Mouse (Mus musculus): Measurements from ENCODE around the gene Kcnj14. TPM values are rescaled to one million over a fixed set of nuclear protein-coding genes. Genes with fewer than 3 reads are reported as not detected.

The Kcnj14 gene
- polyA plus RNA-seq (2014; fragmentation: Nextera tagmentation; extraction: Ambion mirVana) = 0.26 and 0.78 TPM in 2 replicates

GRCm38 (mm10) chr7:45824598-45824997 lies at the start of gene Kcnj14:
TSS of gene Kcnj14 (minus strand) at chr7:45824782.
- Histone ChIP-seq H3K36me3 (ENCODE audit: control insufficient read depth, insufficient read depth, low read length) (peaks cover 68% of the 10 kb centered on the region), H3K9me3 (ENCODE audit: control insufficient read depth, low read length) (no peaks in the 10 kb centered on the region), H3K27ac (replicated peaks in 1 of 2; ENCODE audit: control insufficient read depth in 1 of 2, insufficient read depth in 1 of 2, low read depth in 2 of 2, low read length in 2 of 2) (no peak within 1 kb of the TSS), H3K4me3 (ENCODE audit: control insufficient read depth in 1 of 2, insufficient read depth in 1 of 2, low read depth in 1 of 2, low read length in 2 of 2) (no peak within 1 kb of the TSS), H3K4me2 (ENCODE audit: low read length) (no peak within 1 kb of the TSS), H3K9ac (ENCODE audit: low read length) (no peak within 1 kb of the TSS), H3K4me1 (ENCODE audit: control insufficient read depth in 2 of 2, insufficient read depth in 2 of 2, low read length in 2 of 2) (peaks cover 0 to 2% of the 10 kb centered on the region in 2 experiments; a peak in 2 of 4 replicates), H3K27me3 (ENCODE audit: control insufficient read depth, insufficient read depth, low read length) (no peaks in the 10 kb centered on the region)
- no peak for ATAC-seq (ENCODE audit: insufficient number of reproducible peaks, insufficient read depth, low FRiP score, low read depth)
- 45% methylated on average over 7 of the region's 7 CpGs for WGBS

- H3K9ac ChIP-seq (ENCODE audit: low read length) = peak overlapping the region; percentile 98
- H3K27me3 ChIP-seq (ENCODE audit: control insufficient read depth, insufficient read depth, low read length) = peaks cover 28% of the 10 kb centered on the region
- 3% methylated on average over 26 of the region's 28 CpGs for WGBS
- peak overlapping the region; percentile 84 to 94 for H3K4me3 ChIP-seq (ENCODE audit: control insufficient read depth in 1 of 2, insufficient read depth in 1 of 2, low read depth in 1 of 2, low read length in 2 of 2)
- peak overlapping the region; percentile 93 to 94 for H3K27ac ChIP-seq (replicated peaks in 1 of 2; ENCODE audit: control insufficient read depth in 1 of 2, insufficient read depth in 1 of 2, low read depth in 2 of 2, low read length in 2 of 2)
- peak; percentile 23; the same call in 1 of the 2 replicates for ATAC-seq (ENCODE audit: insufficient number of reproducible peaks, insufficient read depth, low FRiP score, low read depth)
- peaks cover 44% of the 10 kb centered on the region for H3K36me3 ChIP-seq (ENCODE audit: control insufficient read depth, insufficient read depth, low read length)
- H3K9me3 ChIP-seq (ENCODE audit: control insufficient read depth, low read length) = no peaks in the 10 kb centered on the region
- H3K4me2 ChIP-seq (ENCODE audit: low read length) = peak overlapping the region; percentile 93
- H3K4me1 ChIP-seq (ENCODE audit: control insufficient read depth in 2 of 2, insufficient read depth in 2 of 2, low read length in 2 of 2) = peaks cover 20 to 42% of the 10 kb centered on the region in 2 experiments
These were observed 48.7 kb upstream of the Kcnj14 start for GRCm38 (mm10) chr7:45873061-45873947.

- no peaks in the 10 kb centered on the region for H3K9me3 ChIP-seq (ENCODE audit: control insufficient read depth, low read length)
- H3K27me3 ChIP-seq (ENCODE audit: control insufficient read depth, insufficient read depth, low read length) = peaks cover 35% of the 10 kb centered on the region
- H3K4me2 ChIP-seq (ENCODE audit: low read length) = peak within 1 kb of the TSS; percentile 93
- H3K4me3 ChIP-seq (ENCODE audit: control insufficient read depth in 1 of 2, insufficient read depth in 1 of 2, low read depth in 1 of 2, low read length in 2 of 2) = peak within 1 kb of the TSS; percentile 84 to 94
- peaks cover 38% of the 10 kb centered on the region for H3K36me3 ChIP-seq (ENCODE audit: control insufficient read depth, insufficient read depth, low read length)
- H3K27ac ChIP-seq (replicated peaks in 1 of 2; ENCODE audit: control insufficient read depth in 1 of 2, insufficient read depth in 1 of 2, low read depth in 2 of 2, low read length in 2 of 2) = peak within 1 kb of the TSS; percentile 93 to 94
- WGBS = under 1% methylated on average over 18 of the region's 18 CpGs
- ATAC-seq (ENCODE audit: insufficient number of reproducible peaks, insufficient read depth, low FRiP score, low read depth) = peak; percentile 62
- H3K4me1 ChIP-seq (ENCODE audit: control insufficient read depth in 2 of 2, insufficient read depth in 2 of 2, low read length in 2 of 2) = peaks cover 20 to 43% of the 10 kb centered on the region in 2 experiments
- H3K9ac ChIP-seq (ENCODE audit: low read length) = peak within 1 kb of the TSS; percentile 98
These were observed 48.0 kb upstream of the Kcnj14 start, which contains the start of gene Kdelr1 for GRCm38 (mm10) chr7:45872624-45873023. TSS of gene Kdelr1 (plus strand) at chr7:45872772.

- no peak for ATAC-seq (ENCODE audit: insufficient number of reproducible peaks, insufficient read depth, low FRiP score, low read depth)
- WGBS = 2% methylated on average over 30 of the region's 30 CpGs
- Histone ChIP-seq H3K4me2 (ENCODE audit: low read length) (peak overlapping the region; percentile 54), H3K4me1 (ENCODE audit: control insufficient read depth in 2 of 2, insufficient read depth in 2 of 2, low read length in 2 of 2) (peaks cover 28 to 55% of the 10 kb centered on the region in 2 experiments), H3K27me3 (ENCODE audit: control insufficient read depth, insufficient read depth, low read length) (peaks cover 40% of the 10 kb centered on the region), H3K9ac (ENCODE audit: low read length) (peak overlapping the region; percentile 63), H3K4me3 (ENCODE audit: control insufficient read depth in 1 of 2, insufficient read depth in 1 of 2, low read depth in 1 of 2, low read length in 2 of 2) (peak overlapping the region; percentile 15 to 16), H3K36me3 (ENCODE audit: control insufficient read depth, insufficient read depth, low read length) (peaks cover 17% of the 10 kb centered on the region), H3K27ac (replicated peaks in 1 of 2; ENCODE audit: control insufficient read depth in 1 of 2, insufficient read depth in 1 of 2, low read depth in 2 of 2, low read length in 2 of 2) (no peak overlapping the region), H3K9me3 (ENCODE audit: control insufficient read depth, low read length) (no peaks in the 10 kb centered on the region)
These were observed 45.9 kb upstream of the Kcnj14 start for GRCm38 (mm10) chr7:45870282-45871058.

GRCm38 (mm10) chr7:45869787-45870186 lies 45.2 kb upstream of the Kcnj14 start:
- peaks cover 28 to 52% of the 10 kb centered on the region in 2 experiments for H3K4me1 ChIP-seq (ENCODE audit: control insufficient read depth in 2 of 2, insufficient read depth in 2 of 2, low read length in 2 of 2)
- H3K4me3 ChIP-seq (ENCODE audit: control insufficient read depth in 1 of 2, insufficient read depth in 1 of 2, low read depth in 1 of 2, low read length in 2 of 2) = peak overlapping the region in 1 of 2 experiments; percentile 20; a peak in 2 of 4 replicates

GRCm38 (mm10) chr7:45869107-45869670 lies 44.6 kb upstream of the Kcnj14 start:
- no peak for ATAC-seq (ENCODE audit: insufficient number of reproducible peaks, insufficient read depth, low FRiP score, low read depth)
- peak overlapping the region; percentile 63 for H3K9ac ChIP-seq (ENCODE audit: low read length)
- peaks cover 40% of the 10 kb centered on the region for H3K27me3 ChIP-seq (ENCODE audit: control insufficient read depth, insufficient read depth, low read length)
- peak overlapping the region; percentile 54 for H3K4me2 ChIP-seq (ENCODE audit: low read length)
- H3K4me3 ChIP-seq (ENCODE audit: control insufficient read depth in 1 of 2, insufficient read depth in 1 of 2, low read depth in 1 of 2, low read length in 2 of 2) = peak overlapping the region in 1 of 2 experiments; percentile 20; a peak in 2 of 4 replicates
- H3K36me3 ChIP-seq (ENCODE audit: control insufficient read depth, insufficient read depth, low read length) = peaks cover 4% of the 10 kb centered on the region
- H3K9me3 ChIP-seq (ENCODE audit: control insufficient read depth, low read length) = no peaks in the 10 kb centered on the region
- no peak overlapping the region for H3K27ac ChIP-seq (replicated peaks in 1 of 2; ENCODE audit: control insufficient read depth in 1 of 2, insufficient read depth in 1 of 2, low read depth in 2 of 2, low read length in 2 of 2)
- H3K4me1 ChIP-seq (ENCODE audit: control insufficient read depth in 2 of 2, insufficient read depth in 2 of 2, low read length in 2 of 2) = peaks cover 26 to 46% of the 10 kb centered on the region in 2 experiments
- 17% methylated on average over 8 of the region's 8 CpGs for WGBS

More at GRCm38 (mm10) chr7:45869787-45870186, 45.2 kb upstream of the Kcnj14 start:
- H3K4me2 ChIP-seq (ENCODE audit: low read length) = peak overlapping the region; percentile 54
- peak overlapping the region; percentile 63 for H3K9ac ChIP-seq (ENCODE audit: low read length)
- H3K27me3 ChIP-seq (ENCODE audit: control insufficient read depth, insufficient read depth, low read length) = peaks cover 40% of the 10 kb centered on the region
- peaks cover 10% of the 10 kb centered on the region for H3K36me3 ChIP-seq (ENCODE audit: control insufficient read depth, insufficient read depth, low read length)
- no peaks in the 10 kb centered on the region for H3K9me3 ChIP-seq (ENCODE audit: control insufficient read depth, low read length)
- no peak overlapping the region for H3K27ac ChIP-seq (replicated peaks in 1 of 2; ENCODE audit: control insufficient read depth in 1 of 2, insufficient read depth in 1 of 2, low read depth in 2 of 2, low read length in 2 of 2)
- no peak for ATAC-seq (ENCODE audit: insufficient number of reproducible peaks, insufficient read depth, low FRiP score, low read depth)
- 2% methylated on average over 12 of the region's 14 CpGs for WGBS

- Histone ChIP-seq H3K9ac (ENCODE audit: low read length) (no peak overlapping the region), H3K4me1 (ENCODE audit: control insufficient read depth in 2 of 2, insufficient read depth in 2 of 2, low read length in 2 of 2) (peaks cover 21 to 39% of the 10 kb centered on the region in 2 experiments), H3K36me3 (ENCODE audit: control insufficient read depth, insufficient read depth, low read length) (no peaks in the 10 kb centered on the region), H3K4me2 (ENCODE audit: low read length) (no peak overlapping the region), H3K27me3 (ENCODE audit: control insufficient read depth, insufficient read depth, low read length) (peaks cover 40% of the 10 kb centered on the region), H3K4me3 (ENCODE audit: control insufficient read depth in 1 of 2, insufficient read depth in 1 of 2, low read depth in 1 of 2, low read length in 2 of 2) (no peak overlapping the region), H3K9me3 (ENCODE audit: control insufficient read depth, low read length) (no peaks in the 10 kb centered on the region), H3K27ac (replicated peaks in 1 of 2; ENCODE audit: control insufficient read depth in 1 of 2, insufficient read depth in 1 of 2, low read depth in 2 of 2, low read length in 2 of 2) (no peak overlapping the region)
- WGBS = 38% methylated on average over 2 of the region's 2 CpGs
- ATAC-seq (ENCODE audit: insufficient number of reproducible peaks, insufficient read depth, low FRiP score, low read depth) = no peak
These were observed 43.3 kb upstream of the Kcnj14 start for GRCm38 (mm10) chr7:45867871-45868270.
